8 mouse cellular contexts compared by ENCODE assay signal in the genomic region with DNA sequence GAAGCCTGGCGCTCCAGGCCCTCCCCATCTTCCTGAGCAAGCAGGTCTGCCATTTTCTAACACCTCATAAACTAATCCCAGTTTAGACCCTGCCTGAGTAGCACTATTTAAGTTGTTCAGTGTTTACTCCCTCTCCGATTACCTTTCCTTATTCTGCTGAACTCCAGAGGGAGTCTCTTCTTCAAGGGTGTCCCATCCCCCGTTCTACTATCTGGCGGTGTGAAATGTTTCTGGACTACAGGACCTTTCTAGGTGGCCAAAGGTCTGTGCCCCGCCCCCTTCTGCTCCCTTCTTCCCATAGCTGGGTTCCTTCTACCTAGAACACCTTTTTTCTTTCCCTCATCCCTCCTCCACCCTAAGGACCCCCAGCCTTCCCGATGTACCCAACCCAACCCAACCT. TPM values are rescaled to one million over a fixed set of nuclear protein-coding genes. Genes with fewer than 3 reads are reported as not detected.
DNase-seq lines count a peak whose midpoint lies in the region; ATAC-seq and TF ChIP-seq lines count a peak whose summit lies in the region.

No protein-coding gene starts in this region.

- H3K27me3 ChIP-seq in forebrain, embryonic 10.5 days (ENCODE audit: poor library complexity, severe bottlenecking) = peaks cover 77% of the 10 kb centered on the region
- peaks cover 6% of the 10 kb centered on the region for H3K27me3 ChIP-seq in kidney, postnatal 0 days (ENCODE audit: insufficient read depth, low read length)
- H3K27me3 ChIP-seq in neural tube, embryonic 13.5 days = peaks cover 42% of the 10 kb centered on the region

- H3K4me3 ChIP-seq in left cerebral cortex, adult 2 months = peak overlapping the region; percentile 71
- peak overlapping the region; percentile 72 for H3K4me3 ChIP-seq in forebrain, embryonic 10.5 days
- H3K4me3 ChIP-seq in kidney, postnatal 0 days (replicated peaks; ENCODE audit: low read depth, low read length) = peak overlapping the region; percentile 54; the same call in 1 of the 2 replicates
- peak overlapping the region; percentile 68 for H3K4me3 ChIP-seq in neural tube, embryonic 13.5 days

- peaks cover 34% of the 10 kb centered on the region for H3K4me1 ChIP-seq in forebrain, embryonic 10.5 days
- H3K4me1 ChIP-seq in kidney, postnatal 0 days (replicated peaks; ENCODE audit: insufficient read depth, low read length) = peaks cover 6% of the 10 kb centered on the region
- H3K4me1 ChIP-seq in neural tube, embryonic 13.5 days (replicated peaks) = peaks cover 29% of the 10 kb centered on the region

- no peak for ATAC-seq in kidney, postnatal 0 days (replicated peaks; ENCODE audit: low FRiP score, low read depth)
- ATAC-seq in neural tube, embryonic 13.5 days (ENCODE audit: low read depth) = no peak

- intact Hi-C loops in left cerebral cortex, adult 2 months (cut with DNase I) = loop anchor here (5.0 kb wide), 1 partner anchor 372 kb away; a partner anchor contains a TSS
- intact Hi-C loops in left cerebral cortex, postnatal 25 days (cut with DNase I) = no loop called here

- TF ChIP-seq CTCF in left cerebral cortex, adult 2 months (IDR thresholded peaks at IDR 0.05) = no peak
- TF ChIP-seq CTCF in kidney, postnatal 0 days (IDR thresholded peaks at IDR 0.05; ENCODE audit: low read depth) = no peak

- 10% methylated on average over 6 of the region's 6 CpGs for WGBS in forebrain, embryonic 10.5 days
- 25% methylated on average over 6 of the region's 6 CpGs for WGBS in kidney, postnatal 0 days
- 8% methylated on average over 6 of the region's 6 CpGs for WGBS in neural tube, embryonic 13.5 days

- DNase-seq in left cerebral cortex, adult 2 months (ENCODE audit: extremely low spot score in 1 of 2, low spot score in 2 of 2) = no peak
- no peak for DNase-seq in left cerebral cortex, postnatal 25 days (ENCODE audit: low spot score in 2 of 2)
- DNase-seq in forebrain, embryonic 10.5 days (ENCODE audit: extremely low spot score, low spot score) = no peak
- DNase-seq in kidney, postnatal 0 days (ENCODE audit: low spot score) = no peak
- no peak for DNase-seq in right cerebral cortex, adult 18-20 months
- DNase-seq in spleen, postnatal 36 days (ENCODE audit: low spot score in 2 of 2) = no peak
- no peak for DNase-seq in spleen, postnatal 4 days (ENCODE audit: low spot score in 2 of 2)

- H3K4me2 ChIP-seq in kidney, postnatal 0 days (ENCODE audit: low read length) = peak overlapping the region; percentile 93
- peak overlapping the region; percentile 94 for H3K4me2 ChIP-seq in neural tube, embryonic 13.5 days

- H3K9me3 ChIP-seq in forebrain, embryonic 10.5 days = no peaks in the 10 kb centered on the region
- no peaks in the 10 kb centered on the region for H3K9me3 ChIP-seq in kidney, postnatal 0 days (replicated peaks; ENCODE audit: low read length)
- H3K9me3 ChIP-seq in neural tube, embryonic 13.5 days = no peaks in the 10 kb centered on the region

- peak overlapping the region; percentile 97 for H3K27ac ChIP-seq in left cerebral cortex, adult 2 months
- H3K27ac ChIP-seq in forebrain, embryonic 10.5 days = no peak overlapping the region
- no peak overlapping the region for H3K27ac ChIP-seq in kidney, postnatal 0 days
- peak overlapping the region; percentile 90 for H3K27ac ChIP-seq in neural tube, embryonic 13.5 days (replicated peaks)

- no peaks in the 10 kb centered on the region for H3K36me3 ChIP-seq in forebrain, embryonic 10.5 days (replicated peaks)
- H3K36me3 ChIP-seq in kidney, postnatal 0 days (ENCODE audit: insufficient read depth, low read length) = no peaks in the 10 kb centered on the region
- H3K36me3 ChIP-seq in neural tube, embryonic 13.5 days = no peaks in the 10 kb centered on the region

- no peak overlapping the region for H3K9ac ChIP-seq in kidney, postnatal 0 days (ENCODE audit: low read depth, low read length)
- H3K9ac ChIP-seq in neural tube, embryonic 13.5 days = peak overlapping the region; percentile 83

RNA-seq across cellular contexts. Expression of a gene that starts 32.6 kb away (rescaled TPM):
- 100 to 1,000 TPM; 124 to 153 TPM for total RNA-seq in left cerebral cortex, adult 2 months (2021)
- total RNA-seq in left cerebral cortex, postnatal 25 days (2021) = 100 to 1,000 TPM in 1 of 2 experiments, 10 to 100 TPM in 1; 98.0 to 109 TPM
- 38.3 and 42.7 TPM in 2 replicates for polyA plus RNA-seq in forebrain, embryonic 10.5 days (2016; fragmentation: Nextera tagmentation; extraction: Ambion mirVana)
- polyA plus RNA-seq in kidney, postnatal 0 days (2015; fragmentation: Nextera tagmentation; extraction: Ambion mirVana) = 18.6 and 19.4 TPM in 2 replicates
- 38.5 and 49.1 TPM in 2 replicates for polyA plus RNA-seq in neural tube, embryonic 13.5 days (2015; fragmentation: Nextera tagmentation; extraction: Ambion mirVana)

RNA-seq across cellular contexts. Expression of a gene that starts 36.0 kb away (rescaled TPM):
- total RNA-seq in left cerebral cortex, adult 2 months (2021) = 1 to 10 TPM; 2.3 TPM
- 1 to 10 TPM; 2.9 to 3.2 TPM for total RNA-seq in left cerebral cortex, postnatal 25 days (2021)
- polyA plus RNA-seq in forebrain, embryonic 10.5 days (2016; fragmentation: Nextera tagmentation; extraction: Ambion mirVana) = 0.73 and 0.86 TPM in 2 replicates
- polyA plus RNA-seq in kidney, postnatal 0 days (2015; fragmentation: Nextera tagmentation; extraction: Ambion mirVana) = 8.7 and 9.3 TPM in 2 replicates
- polyA plus RNA-seq in neural tube, embryonic 13.5 days (2015; fragmentation: Nextera tagmentation; extraction: Ambion mirVana) = 3.3 and 3.7 TPM in 2 replicates

Comparison
In these comparisons a context has a peak if more than half of its experiments do, and no peak if none do; other contexts are left out.
1. H3K27ac ChIP-seq: peak in left cerebral cortex, adult 2 months (single experiment) and neural tube, embryonic 13.5 days (single experiment); none in forebrain, embryonic 10.5 days (single experiment) and kidney, postnatal 0 days (single experiment).
2. Peak in every context shown above with its lines, with median percentiles within 50 percentile points of each other: H3K4me3 ChIP-seq.